Mouse (Mus musculus) spleen, adult 2 months (tissue): ENCODE measurements around the gene 1700001O22Rik.

ENCODE experiments used
- CTCF ChIP-seq: fragments of 200-500 bp; IDR thresholded peaks from 2 replicates; pipeline ENCODE4 v1.5.1; 2011; ENCODE audit warnings: mild to moderate bottlenecking, inconsistent platforms; ENCODE audit not compliant: insufficient read depth, insufficient read length, insufficient replicate concordance; ENCODE audit errors: extremely low read depth
- POLR2A ChIP-seq: fragments of 200-500 bp; IDR thresholded peaks from 2 replicates; pipeline ENCODE4 v1.6.1; 2011; ENCODE audit warnings: low read depth, low read length, inconsistent platforms

DNA sequence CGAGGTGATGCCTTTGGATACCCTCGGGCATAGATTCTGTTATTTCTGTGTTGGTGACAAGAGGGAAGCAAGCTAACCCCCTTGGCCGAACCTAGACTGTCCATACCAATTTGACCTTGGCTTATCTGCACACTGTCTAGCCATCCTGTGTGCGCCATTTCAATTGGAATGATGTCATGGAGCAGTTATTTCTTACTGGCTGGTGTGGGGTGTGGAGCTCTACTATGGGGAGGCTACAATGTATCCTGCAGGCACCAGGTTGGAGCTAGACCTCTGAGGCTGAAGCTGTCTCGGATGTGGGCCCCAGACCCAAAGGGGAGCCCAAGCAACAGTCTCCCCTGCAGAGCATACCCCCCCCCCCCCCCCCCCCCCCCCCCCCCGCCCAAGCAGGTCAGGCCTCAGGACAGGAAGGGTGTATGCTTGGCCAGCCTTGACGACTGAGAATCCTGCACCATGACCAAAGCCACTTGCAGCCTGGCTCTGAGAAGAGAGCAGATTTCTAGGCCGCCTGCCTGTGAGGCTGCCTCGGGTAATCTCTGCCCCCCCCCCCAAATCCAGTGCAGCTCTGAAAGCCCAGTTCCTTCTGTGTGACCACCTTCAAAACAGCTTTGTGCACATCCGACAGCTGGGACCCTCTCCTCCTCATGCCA lies 31.0 kb upstream of the 1700001O22Rik start, which contains the start of gene Prrx2:
- TF ChIP-seq CTCF (no peak), POLR2A (no peak)
